Mouse (Mus musculus) kidney, postnatal 10 days (tissue): ENCODE measurements around the gene Nudcd3.

Experiments
- DNase-seq: peaks from one replicate; pipeline ENCODE4 v3.0.0; 2021; ENCODE audit warnings: mixed read lengths

Gene Nudcd3

DNA sequence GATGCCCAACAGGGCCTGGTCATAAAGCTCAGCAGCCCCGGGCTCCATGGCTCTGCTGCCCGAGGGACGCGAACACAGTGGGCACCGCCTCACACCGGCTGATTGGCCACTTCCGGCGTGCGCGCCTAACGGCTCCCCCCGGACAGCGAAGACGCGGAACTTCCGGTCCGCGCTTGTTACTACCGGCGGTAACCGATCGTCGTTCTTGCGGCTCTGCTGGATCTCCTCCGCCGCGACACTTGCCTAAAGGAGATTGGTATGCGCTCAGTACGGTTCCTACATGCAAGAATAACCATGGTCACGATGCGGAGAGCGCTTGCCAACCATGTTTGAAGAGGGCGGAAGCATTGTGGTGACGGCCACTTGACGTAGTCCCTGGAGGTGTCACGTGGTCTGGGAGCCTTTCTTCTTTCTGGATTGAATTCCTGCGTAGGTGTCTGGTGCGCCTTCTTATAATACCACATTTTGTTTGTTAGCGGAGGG lies at the start of gene Nudcd3:
Gene Nudcd3 (minus strand): TSS at position 329 of the 483 bp plus-strand sequence.
- peak; percentile 93 for DNase-seq

DNA sequence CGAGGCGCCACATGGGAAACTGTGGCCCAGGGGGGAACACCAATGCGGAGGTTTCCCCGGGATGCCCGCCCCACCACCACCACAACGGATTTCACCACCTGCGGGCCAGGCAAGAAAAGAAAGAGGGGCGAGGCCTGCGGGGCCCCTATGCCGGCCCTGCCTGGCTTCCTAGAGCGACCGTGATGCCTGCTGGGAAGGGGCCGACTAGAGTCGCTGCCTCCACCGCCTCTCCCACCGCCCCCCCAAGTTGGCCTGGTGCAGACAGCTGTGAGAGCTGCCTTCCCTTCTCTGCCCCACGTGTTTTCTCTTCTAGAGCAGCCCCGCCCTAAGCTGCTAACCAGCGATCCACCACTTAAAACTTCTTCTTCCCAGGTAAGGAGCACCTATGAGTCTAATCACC lies 44.5 kb upstream of the Nudcd3 start:
- no peak for DNase-seq

DNA sequence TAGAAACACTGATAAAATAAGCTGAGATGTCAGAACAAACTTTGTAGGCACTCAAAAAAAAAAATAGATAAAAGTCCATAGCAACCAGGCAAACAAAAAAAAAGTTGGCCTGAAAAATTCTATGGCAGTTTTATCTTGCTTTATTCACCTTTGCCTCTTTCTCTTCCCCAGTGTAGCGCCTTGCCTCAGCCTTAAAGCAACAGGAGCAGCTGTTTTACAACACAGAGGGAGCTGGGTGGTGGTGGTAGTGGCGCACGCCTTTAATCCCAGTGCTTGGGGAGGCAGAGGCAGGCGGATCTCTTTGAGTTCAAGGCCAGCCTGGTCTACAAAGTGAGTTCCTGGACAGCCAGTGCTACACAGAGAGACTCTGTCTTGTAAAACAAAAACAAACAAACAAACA lies 32.8 kb upstream of the Nudcd3 start:
- DNase-seq, result no peak

DNA sequence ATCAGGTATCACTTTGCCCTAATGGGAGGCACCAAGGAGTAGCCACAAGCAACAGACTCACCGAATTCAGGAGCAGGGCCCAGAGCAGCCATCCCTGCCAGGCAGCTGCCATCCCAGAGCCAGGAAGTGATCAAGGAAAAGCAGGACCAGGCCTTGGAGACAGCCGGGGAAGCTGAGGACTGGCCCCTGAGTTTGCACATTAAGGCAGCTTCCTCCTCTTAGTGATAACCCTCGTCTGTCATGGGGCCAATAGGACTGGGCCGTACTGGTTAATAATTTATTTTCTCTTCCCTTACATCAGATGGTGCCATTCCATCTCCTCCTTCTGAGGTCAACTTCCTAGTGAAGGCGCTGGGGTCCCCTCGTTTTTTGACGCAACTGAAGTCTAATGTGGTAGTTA lies 29.8 kb upstream of the Nudcd3 start, which contains the start of gene Npc1l1:
Gene Npc1l1 (minus strand): TSS at position 132 of the 400 bp plus-strand sequence.
- no peak for DNase-seq

DNA sequence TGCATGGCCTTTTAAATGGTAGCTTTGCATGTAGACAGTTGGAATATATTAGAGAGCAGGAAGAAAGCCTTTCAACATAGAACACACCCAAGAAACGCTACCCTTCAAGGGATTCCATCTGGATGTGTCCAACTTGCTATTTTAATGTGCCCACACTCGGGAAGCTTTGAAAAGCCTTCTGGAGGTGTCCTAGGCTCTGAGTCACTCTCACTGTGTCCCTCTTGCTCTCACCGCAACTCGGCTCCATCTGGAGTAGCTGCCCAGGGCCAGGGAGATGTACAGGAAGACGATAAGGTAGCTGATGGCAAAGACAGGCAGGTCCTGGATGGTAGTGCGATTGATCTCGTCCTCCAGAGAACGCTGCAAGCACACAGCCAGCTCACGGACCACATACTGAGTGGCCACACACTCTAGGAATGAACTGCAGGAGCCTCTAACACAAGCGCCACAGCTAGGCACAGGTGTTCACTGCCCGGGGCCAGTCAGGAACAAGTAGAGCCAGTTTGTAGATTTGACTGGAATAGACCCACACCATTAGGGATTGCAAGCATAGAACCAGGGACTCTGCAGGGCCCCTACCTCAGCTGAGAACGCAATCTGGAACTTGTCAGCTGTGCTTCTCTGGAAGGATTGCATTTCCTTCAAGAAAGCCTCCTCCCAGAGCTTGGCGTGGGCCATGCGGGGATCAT lies 24.5 kb upstream of the Nudcd3 start:
- DNase-seq, result peak; percentile 21

DNA sequence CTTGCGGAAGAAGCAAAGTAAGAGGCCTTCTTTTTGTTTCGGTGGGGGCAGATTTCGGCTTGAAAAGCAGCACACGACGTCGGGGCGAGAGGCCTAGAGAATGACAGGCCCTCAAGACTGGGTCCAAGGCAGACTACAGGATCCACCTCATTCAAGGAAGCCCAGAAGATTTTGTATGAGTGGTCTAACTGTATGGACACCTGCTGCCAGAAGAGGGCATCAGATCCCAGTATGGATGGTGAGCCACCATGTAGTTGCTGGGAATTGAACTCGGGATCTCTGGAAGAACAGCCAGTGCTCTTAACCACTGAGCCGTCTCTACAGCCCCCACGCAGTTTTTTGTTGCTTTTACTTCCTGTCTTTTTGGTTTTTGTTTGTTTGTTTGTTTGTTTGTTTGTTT lies 22.0 kb upstream of the Nudcd3 start:
- DNase-seq, result no peak

DNA sequence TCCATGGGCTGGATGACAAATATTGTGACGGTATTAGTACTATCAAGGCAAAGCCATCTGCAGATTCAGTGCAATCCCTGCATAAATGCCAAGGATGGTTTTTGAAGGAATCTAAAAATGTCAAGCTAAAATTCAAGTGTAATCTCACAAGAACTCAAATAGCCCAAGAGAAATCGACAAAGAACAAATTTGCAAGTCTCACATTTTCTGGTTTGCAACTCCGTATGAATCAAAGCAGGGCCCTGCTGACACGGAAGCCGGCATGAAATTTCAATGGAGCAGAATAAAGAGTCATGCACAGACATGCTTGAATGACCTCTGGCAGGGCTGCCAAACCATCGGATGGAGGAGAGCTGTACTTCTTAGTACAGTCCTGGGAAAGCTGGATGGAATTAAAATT lies 19.8 kb upstream of the Nudcd3 start:
- DNase-seq, result no peak

DNA sequence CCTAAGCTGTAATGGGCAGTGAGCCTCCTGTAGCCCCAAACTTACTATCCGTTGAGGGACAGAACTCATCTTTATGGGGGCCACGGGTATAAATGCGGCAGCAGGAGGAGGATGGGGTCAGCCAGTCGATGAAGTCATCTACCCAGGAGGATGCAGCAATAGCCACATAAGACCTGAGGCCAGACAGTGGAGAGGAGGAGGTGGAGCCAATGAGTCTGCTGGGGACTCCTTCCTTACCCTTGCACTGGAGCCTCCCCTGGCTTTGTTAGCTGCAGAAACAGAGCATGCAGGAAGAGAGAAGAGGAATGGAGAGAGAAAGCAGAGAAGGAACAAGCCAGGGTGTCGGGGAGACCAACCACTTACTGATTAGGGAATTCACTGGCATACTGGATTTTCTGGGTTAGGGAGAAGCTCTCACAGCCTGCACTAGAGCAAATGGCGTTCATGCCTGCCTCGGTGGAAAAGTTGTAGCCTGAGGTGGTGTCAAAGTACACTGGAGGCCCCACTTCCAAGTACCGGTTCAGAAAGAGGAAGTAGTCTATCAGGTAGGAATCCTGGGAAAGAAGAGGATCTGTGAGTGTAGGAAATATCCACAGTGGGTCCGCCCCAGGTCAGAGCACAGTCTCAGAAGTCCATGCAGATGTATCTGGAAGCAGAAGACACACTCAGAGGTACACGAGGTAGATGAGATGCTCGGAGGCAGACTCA lies 18.1 kb upstream of the Nudcd3 start:
- no peak for DNase-seq

DNA sequence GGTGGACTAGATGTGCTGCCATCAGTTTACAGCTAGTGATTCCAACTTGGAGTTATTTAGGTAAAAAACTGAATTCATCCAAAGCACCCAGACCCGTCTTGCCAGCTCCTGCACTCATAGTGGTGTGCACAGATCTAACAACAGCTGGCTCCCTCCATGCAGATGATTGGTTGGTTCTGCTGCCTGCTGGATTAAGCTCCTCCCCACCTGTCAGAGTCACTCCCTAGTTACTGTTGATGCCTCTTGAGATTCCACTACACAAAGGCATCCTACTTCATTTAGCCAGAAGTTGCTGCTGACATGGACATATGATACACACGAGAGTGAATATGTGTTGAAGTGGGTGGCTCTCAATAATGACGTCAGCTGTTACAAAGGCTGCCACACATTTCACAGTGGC lies 16.6 kb upstream of the Nudcd3 start:
- DNase-seq, result no peak

DNA sequence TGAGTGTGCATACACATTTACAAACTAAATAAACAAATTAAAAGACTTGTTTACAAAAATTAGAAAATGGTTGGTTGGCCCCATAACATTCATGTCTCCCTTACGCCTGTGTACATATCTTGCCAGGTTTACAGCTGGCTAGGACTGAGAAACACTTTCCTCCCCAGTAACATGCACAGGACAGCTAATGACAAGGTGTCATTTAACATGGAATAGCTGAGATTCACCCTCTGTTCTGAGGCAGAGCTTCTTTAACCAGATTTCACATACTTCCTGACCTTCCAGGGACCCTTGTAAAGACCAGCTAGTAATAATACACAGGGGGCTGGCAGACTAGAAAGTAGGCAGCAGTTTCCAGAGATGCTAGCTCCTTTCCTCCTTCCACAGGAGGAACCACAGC lies 7.9 kb upstream of the Nudcd3 start:
- no peak for DNase-seq

DNA sequence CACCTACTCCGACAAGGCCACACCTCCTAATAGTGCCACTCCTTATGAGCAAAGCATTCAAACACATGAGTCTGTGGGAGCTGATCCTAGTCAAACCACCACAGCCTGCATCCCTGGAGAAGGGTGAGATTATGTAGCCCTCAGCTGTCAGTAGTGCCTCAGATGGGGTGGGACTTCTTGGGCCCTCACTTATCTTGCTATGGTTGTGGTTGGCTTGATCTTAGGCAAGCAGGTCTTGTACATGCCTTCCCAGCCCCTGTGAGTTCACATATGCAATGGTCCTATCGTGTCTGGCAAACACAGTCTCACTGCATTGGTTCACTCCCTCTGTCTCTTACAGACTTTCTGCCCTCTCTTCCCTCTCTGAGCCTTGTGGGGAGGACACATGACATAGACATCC lies 6.9 kb upstream of the Nudcd3 start:
- DNase-seq, result no peak

DNA sequence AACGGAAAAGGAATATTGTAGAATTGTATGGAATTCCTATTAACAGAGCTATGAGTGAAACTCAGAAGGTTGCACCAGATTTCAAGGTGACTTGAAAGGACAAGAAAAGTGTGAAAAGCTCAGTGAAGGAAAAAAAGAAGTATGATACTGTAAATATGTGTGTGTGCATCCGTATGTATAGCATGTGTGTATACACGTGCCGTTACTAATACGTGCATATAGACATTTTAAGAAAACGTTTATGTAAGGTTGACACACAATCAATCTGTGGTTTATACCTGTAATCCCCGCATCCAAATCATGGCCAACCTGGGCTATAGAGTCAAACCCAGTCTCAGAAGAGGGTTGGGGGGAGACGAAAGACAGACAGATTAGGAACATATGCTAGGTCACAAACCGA lies 355 bp upstream of the Nudcd3 start:
- no peak for DNase-seq

DNA sequence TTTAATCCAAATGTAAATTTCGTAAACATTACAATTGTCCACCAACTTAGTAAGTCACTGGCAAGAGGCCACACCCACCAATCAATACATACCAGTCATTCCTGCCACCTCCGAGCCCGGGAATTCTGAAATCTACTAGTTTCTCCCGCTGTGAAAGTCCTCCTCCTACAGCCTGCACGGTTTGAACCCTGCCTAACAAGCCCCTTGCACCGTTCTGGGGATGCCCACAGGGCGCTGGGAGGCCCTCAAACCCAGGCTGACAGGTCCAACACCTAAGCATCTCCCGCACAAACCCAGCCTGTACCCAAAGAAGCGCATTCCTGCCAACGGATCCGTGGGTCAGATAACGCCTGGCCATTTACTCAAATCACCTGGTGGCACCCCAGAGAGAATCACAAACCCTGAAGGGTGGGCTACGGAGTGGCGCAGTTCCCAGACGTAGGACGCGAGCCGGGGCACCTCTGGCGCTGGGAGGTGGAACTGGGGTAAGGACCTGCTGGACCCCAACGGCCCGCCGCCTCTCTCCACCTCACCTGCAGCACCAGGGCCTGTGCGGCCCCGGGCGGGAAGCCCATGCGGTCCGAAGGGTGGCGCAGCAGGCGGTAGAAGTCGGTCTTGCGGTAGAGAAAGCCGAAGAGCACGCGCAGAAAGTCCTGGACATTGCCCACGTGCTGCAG lies 667 bp downstream of the Nudcd3 start, which contains the start of gene A730071L15Rik:
Gene A730071L15Rik (plus strand): TSS at position 620 of the 677 bp plus-strand sequence.
- peak; percentile 15 for DNase-seq

DNA sequence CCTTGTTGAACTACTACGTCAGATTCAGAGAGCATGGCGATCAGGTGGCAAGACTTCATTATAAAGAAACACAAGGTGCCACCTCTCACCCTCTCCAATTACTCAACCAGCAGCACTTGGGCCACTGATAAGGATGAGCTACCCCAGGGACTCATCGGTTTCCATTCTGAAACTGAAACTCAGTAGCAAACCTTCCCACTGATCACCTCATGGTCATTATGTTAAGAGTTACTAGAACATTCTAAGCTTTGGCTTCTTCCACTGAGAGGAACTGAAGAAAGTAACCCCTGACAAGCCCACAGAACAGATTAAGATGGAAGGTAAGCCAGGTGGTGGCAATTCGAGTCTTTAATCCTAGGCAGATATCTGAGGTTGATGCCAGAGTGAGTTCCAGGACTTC lies 1.8 kb downstream of the Nudcd3 start:
- DNase-seq, result no peak

DNA sequence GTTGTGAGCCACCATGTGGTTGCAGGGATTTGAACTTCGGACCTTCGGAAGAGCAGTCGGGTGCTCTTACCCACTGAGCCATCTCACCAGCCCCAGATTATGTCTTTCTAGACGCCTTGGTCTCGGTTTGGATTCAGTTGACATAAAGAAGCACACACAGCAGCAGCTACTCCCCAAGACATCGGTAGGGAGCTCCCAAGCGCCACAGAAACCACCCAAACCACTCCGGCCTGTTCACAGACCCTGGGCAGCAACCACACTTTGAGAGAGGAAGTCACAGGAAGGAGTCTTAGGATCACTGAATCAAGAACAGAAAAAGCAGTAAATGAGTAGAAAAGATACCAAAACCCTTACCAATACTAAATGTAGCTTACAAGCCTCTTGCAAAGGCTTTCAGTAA lies 3.4 kb downstream of the Nudcd3 start:
- DNase-seq, result no peak

DNA sequence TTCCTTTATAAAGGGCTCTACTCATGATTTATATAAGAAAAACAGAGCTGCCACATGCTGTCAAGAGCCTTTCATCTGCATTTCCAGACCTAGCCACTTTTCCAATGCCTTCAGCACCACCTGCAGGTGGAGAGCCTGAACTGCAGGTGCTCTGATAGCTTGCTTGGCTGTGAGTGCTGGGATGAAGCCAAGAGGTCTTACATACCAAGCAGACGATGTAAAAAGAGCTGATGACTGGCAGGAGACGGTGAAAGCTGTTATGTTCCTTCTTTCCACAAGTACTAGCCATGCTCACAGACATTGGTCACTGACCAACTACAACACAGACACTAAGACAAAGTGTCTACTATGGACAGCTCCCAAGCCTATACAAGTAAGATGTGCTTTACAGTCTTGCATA lies 12.3 kb downstream of the Nudcd3 start:
- DNase-seq, result peak; percentile 93

DNA sequence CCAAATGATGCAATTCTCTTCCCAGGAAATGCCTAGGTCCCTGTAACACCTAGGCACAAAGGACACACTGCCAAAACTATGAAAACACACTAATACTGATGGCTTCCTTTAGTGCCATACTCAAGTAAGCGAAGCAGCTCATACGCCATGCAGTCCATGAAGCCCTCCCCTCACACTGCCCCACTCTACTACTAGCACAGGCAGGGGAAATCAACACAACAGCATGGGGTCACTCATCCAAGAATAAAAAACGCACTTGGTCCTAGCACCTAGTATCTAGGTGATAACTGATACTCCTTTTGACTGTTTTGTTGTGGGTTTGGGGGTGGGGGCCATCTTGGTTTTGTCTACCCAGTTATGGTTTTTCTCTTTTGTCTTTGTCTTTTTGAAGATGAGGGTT lies 12.8 kb downstream of the Nudcd3 start:
- DNase-seq, result no peak

DNA sequence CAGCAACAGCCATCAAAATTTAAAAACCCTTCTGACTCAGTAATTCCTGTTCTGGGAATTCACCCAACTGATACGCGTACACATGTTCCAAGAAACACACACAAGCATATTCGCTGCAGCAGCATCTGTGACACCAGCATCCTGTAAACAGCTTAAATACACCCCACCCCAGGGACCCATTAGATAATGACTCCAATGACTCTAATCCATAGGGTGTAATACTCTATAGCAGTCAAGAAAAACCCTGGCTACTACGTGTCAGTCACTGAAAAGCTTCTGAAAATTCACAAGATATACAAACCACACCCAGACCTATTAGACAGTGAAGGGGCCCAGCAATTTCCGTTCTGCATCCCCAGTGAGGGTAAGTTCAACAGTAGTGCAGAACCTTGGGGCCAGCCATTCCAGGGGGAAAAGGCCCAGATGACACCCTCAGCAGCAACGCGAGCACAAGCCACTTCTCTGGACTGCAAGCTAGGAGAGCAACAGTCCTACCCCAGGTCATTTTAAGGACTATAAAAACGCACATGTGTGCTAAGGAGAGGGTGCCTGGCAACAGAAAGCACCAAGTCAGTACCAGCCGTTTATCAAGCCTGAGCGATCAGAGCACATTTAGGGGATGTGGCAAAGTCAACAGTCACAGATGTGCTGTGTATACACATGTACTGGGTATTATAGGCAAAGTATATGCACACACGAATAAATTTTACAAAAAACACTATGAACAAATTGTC lies 15.8 kb downstream of the Nudcd3 start:
- DNase-seq, result no peak

DNA sequence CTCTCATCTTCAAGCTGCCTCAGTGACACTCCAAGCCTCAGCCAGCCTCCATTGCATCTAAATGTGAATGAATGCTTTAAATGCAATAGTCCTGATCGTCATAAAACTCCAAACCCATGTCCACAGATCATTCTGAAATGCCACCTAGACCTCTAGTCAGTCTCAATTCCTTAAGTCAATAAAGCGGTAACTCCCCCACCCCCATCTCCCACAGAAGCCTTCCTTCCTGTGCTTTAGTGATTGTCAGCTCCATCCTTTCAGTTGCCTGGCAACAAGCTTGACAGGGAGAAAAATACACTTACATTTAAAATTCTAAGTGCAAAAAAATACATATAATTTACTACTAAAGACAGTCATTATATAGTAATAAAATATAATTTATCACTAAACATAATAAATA lies 17.0 kb downstream of the Nudcd3 start:
- no peak for DNase-seq

DNA sequence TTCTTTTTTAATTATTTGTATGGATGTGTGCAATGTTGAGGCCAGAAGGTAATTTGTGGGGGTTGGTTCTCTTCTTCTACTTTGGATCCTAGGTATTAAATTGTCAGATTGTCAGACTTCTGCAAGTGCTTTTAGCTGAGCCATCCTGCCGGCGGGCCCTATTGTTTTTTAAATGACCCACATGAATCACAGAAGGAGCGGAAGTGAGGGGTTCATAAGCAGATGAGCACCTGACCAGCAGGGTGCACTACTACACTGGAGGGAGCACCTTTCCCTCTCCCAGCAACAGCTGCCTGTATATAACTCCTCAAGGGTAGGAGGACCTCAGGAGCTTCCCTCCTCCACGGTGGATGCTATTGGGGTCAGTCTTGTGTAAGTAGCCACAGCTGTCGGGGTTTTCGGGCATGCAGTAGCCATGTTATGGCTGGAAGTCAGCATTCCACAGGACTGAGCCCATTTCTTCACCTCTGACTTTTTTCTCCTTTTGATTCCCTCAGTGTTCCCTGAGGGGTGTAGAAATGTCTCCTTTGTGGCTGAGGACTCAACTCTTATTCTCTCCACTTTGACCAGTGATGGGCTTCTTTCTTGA lies 19.3 kb downstream of the Nudcd3 start:
- DNase-seq, result no peak

DNA sequence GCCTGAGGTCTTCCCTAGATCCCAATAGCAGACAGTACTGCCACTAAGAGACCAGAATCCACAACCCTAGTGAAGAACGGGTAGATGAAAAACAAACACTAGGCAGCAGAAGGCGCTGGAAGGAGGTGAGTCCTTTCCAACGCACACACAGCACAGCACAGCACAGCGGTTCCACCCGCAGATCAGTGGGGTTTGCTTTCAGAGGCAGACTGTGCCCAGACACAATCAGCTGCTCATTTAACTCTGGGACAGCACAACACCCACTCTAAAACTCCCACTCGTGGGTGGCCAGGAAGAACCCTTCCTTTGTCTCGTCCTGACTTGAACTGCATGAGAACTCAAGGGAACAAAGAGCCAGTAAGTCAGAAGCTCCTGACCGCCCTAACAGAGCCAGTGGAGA lies 21.0 kb downstream of the Nudcd3 start:
- DNase-seq, result no peak

DNA sequence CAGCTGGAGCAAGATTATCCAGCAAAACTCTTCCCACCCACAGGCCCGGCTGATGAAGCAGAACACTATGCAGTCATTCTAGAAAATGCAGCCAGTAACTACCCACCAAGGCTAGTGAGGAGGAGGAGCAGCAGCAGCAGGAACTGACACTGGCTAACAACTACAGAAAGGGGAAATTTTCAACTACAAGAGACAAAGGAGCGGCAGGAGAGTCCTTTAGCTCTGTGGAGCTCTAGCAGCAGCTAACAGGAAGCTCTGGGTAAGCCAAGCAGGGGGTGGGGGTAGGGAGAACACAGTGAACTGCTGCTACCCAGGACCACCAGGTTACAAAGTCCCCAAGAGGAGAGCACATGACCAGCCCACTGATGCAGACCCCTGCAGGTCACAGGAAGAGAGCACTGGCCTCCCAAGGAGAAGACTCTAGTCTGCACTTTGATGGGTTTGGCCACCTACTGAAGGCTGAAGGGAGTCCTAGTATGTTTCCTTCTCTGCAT lies 21.5 kb downstream of the Nudcd3 start:
- DNase-seq, result peak; percentile 31
